Mouse (Mus musculus): ENCODE data around the gene Fbrsl1.

Fbrsl1 gene

GRCm38 (mm10) chr5:110347006-110347405 lies 101.3 kb downstream of the Fbrsl1 start:
- DNase-seq, result no peak

- DNase-seq, result no peak
Measured at GRCm38 (mm10) chr5:110345553-110345952, 102.8 kb downstream of the Fbrsl1 start.

- DNase-seq, result no peak
Measured at GRCm38 (mm10) chr5:110344524-110344923, 103.8 kb downstream of the Fbrsl1 start, which contains the start of gene Lrcol1. Gene Lrcol1 (plus strand): TSS chr5:110344730.

GRCm38 (mm10) chr5:110342648-110343284 lies 105.5 kb downstream of the Fbrsl1 start, which contains the start of gene P2rx2:
Gene P2rx2 (minus strand): TSS chr5:110343212.
- peak; percentile 21 to 26 for DNase-seq

- DNase-seq, result no peak
Measured at GRCm38 (mm10) chr5:110338792-110339191, 109.5 kb downstream of the Fbrsl1 start.

- DNase-seq, result no peak
Measured at GRCm38 (mm10) chr5:110330508-110330907, 117.8 kb downstream of the Fbrsl1 start.

- DNase-seq, result no peak
Measured at GRCm38 (mm10) chr5:110313127-110313526, 135.2 kb downstream of the Fbrsl1 start.

Measured in B cell, adult 2 months (primary cell).